Mouse (Mus musculus): ENCODE measurements around the gene Proser2. TPM values are rescaled to one million over a fixed set of nuclear protein-coding genes. Genes with fewer than 3 reads are reported as not detected.

Gene Proser2
- polyA plus RNA-seq, 1 experiment, result 1.0 TPM

GRCm38 (mm10) chr2:6080037-6080436, 50.0 kb downstream of the Proser2 start:
- no peaks in the 10 kb centered on the region for H3K27me3 ChIP-seq (ENCODE audit: control insufficient read depth, insufficient read depth, insufficient read length)
- no peak overlapping the region for H3ac ChIP-seq (ENCODE audit: control insufficient read depth, insufficient read length, low read depth)
- H3K4me3 ChIP-seq (ENCODE audit: insufficient read depth, poor library complexity, severe bottlenecking), result no peak overlapping the region
- TF ChIP-seq MAX (IDR thresholded peaks at IDR 0.05) (no peak), FOSL1 (IDR thresholded peaks at IDR 0.05; ENCODE audit: insufficient read depth, low read length, poor library complexity, severe bottlenecking) (no peak), MYOD1 (IDR thresholded peaks at IDR 0.05; ENCODE audit: control insufficient read depth, insufficient read length, low read depth) (no peak), MYOG (IDR thresholded peaks at IDR 0.05; ENCODE audit: control insufficient read depth, extremely low read depth, insufficient read length) (no peak), USF1 (IDR thresholded peaks at IDR 0.05; ENCODE audit: low read depth) (no peak), CEBPB (IDR thresholded peaks at IDR 0.05; ENCODE audit: low read depth) (no peak), CTCF (IDR thresholded peaks at IDR 0.05; ENCODE audit: control insufficient read depth, insufficient read depth, insufficient read length) (no peak)
- no peaks in the 10 kb centered on the region for H3K79me2 ChIP-seq (ENCODE audit: control insufficient read depth, insufficient read depth)
- H3K36me3 ChIP-seq (ENCODE audit: control insufficient read depth, insufficient read depth), result no peaks in the 10 kb centered on the region
- no peaks in the 10 kb centered on the region for H3K79me3 ChIP-seq (ENCODE audit: low read depth)

DNA sequence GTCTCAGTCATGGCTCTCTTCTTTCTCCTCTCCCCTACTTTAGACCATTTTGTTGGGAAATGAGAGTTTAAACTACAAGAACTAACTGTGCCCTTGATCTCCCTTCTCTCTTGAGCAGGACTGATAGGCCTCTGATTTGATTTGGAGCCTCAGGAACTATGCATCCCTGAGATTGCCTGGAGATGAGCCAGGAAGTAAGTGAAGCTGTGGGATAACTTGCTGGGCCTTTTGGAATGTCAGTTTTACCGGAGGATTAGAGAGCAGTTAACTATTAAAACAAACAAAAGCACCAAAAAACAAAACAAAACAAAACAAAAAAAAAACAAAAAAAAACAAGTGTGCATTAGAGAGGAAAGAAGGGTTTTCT, 54.5 kb downstream of the Proser2 start:
- Histone ChIP-seq H3ac (ENCODE audit: control insufficient read depth, insufficient read length, low read depth) (no peak overlapping the region), H3K27me3 (ENCODE audit: control insufficient read depth, insufficient read depth, insufficient read length) (no peaks in the 10 kb centered on the region), H3K4me3 (ENCODE audit: insufficient read depth, poor library complexity, severe bottlenecking) (no peak overlapping the region), H3K79me3 (ENCODE audit: low read depth) (no peaks in the 10 kb centered on the region), H3K79me2 (ENCODE audit: control insufficient read depth, insufficient read depth) (no peaks in the 10 kb centered on the region), H3K36me3 (ENCODE audit: control insufficient read depth, insufficient read depth) (no peaks in the 10 kb centered on the region)
- TF ChIP-seq MYOD1 (IDR thresholded peaks at IDR 0.05; ENCODE audit: control insufficient read depth, insufficient read length, low read depth) (no peak), CTCF (IDR thresholded peaks at IDR 0.05; ENCODE audit: control insufficient read depth, insufficient read depth, insufficient read length) (no peak), CEBPB (IDR thresholded peaks at IDR 0.05; ENCODE audit: low read depth) (no peak), USF1 (IDR thresholded peaks at IDR 0.05; ENCODE audit: low read depth) (no peak), MAX (IDR thresholded peaks at IDR 0.05) (no peak), FOSL1 (IDR thresholded peaks at IDR 0.05; ENCODE audit: insufficient read depth, low read length, poor library complexity, severe bottlenecking) (no peak), MYOG (IDR thresholded peaks at IDR 0.05; ENCODE audit: control insufficient read depth, extremely low read depth, insufficient read length) (no peak)

GRCm38 (mm10) chr2:6074891-6075529, 55.0 kb downstream of the Proser2 start:
- Histone ChIP-seq H3ac (ENCODE audit: control insufficient read depth, insufficient read length, low read depth) (no peak overlapping the region), H3K36me3 (ENCODE audit: control insufficient read depth, insufficient read depth) (no peaks in the 10 kb centered on the region), H3K79me2 (ENCODE audit: control insufficient read depth, insufficient read depth) (no peaks in the 10 kb centered on the region), H3K79me3 (ENCODE audit: low read depth) (no peaks in the 10 kb centered on the region), H3K27me3 (ENCODE audit: control insufficient read depth, insufficient read depth, insufficient read length) (no peaks in the 10 kb centered on the region), H3K4me3 (ENCODE audit: insufficient read depth, poor library complexity, severe bottlenecking) (no peak overlapping the region)
- TF ChIP-seq CEBPB (IDR thresholded peaks at IDR 0.05; ENCODE audit: low read depth), result peak; percentile 45
- TF ChIP-seq FOSL1 (IDR thresholded peaks at IDR 0.05; ENCODE audit: insufficient read depth, low read length, poor library complexity, severe bottlenecking), result no peak

DNA sequence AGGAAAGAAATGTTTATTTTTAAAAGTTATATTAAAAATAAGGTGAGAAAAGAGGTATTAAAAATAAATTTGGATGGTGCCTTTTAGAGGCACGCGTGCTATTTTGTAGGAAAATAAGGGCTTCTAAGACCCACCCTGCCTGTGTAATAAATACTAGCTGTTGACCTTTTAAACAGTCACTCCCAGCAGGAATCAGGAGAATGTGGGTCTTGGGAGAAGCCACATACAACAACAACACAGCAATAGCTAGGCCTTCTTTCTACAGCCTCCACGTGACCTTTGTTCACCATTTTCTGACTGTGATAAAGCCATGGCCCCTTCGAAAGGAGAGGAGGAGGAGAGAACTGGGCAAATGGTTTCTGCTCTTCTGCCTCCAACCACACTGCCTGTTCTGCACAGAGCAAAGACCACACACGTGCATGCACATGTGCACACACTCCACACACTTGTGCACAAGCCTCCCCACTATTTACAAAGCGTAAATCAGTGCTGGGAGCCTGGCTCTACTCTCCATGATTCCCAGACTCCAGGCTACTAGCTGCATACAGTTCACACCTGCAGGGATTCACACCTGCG, 57.2 kb downstream of the Proser2 start:
- Histone ChIP-seq H3K4me3 (ENCODE audit: insufficient read depth, poor library complexity, severe bottlenecking) (no peak overlapping the region), H3ac (ENCODE audit: control insufficient read depth, insufficient read length, low read depth) (no peak overlapping the region), H3K27me3 (ENCODE audit: control insufficient read depth, insufficient read depth, insufficient read length) (no peaks in the 10 kb centered on the region), H3K36me3 (ENCODE audit: control insufficient read depth, insufficient read depth) (no peaks in the 10 kb centered on the region), H3K79me3 (ENCODE audit: low read depth) (no peaks in the 10 kb centered on the region), H3K79me2 (ENCODE audit: control insufficient read depth, insufficient read depth) (no peaks in the 10 kb centered on the region)
- TF ChIP-seq MYOD1 (IDR thresholded peaks at IDR 0.05; ENCODE audit: control insufficient read depth, insufficient read length, low read depth), result no peak
- TF ChIP-seq MYOG (IDR thresholded peaks at IDR 0.05; ENCODE audit: control insufficient read depth, extremely low read depth, insufficient read length), result no peak
- TF ChIP-seq USF1 (IDR thresholded peaks at IDR 0.05; ENCODE audit: low read depth), result no peak
- no peak for TF ChIP-seq CTCF (IDR thresholded peaks at IDR 0.05; ENCODE audit: control insufficient read depth, insufficient read depth, insufficient read length)
- TF ChIP-seq MAX (IDR thresholded peaks at IDR 0.05), result no peak
- no peak for TF ChIP-seq CEBPB (IDR thresholded peaks at IDR 0.05; ENCODE audit: low read depth)
- no peak for TF ChIP-seq FOSL1 (IDR thresholded peaks at IDR 0.05; ENCODE audit: insufficient read depth, low read length, poor library complexity, severe bottlenecking)

DNA sequence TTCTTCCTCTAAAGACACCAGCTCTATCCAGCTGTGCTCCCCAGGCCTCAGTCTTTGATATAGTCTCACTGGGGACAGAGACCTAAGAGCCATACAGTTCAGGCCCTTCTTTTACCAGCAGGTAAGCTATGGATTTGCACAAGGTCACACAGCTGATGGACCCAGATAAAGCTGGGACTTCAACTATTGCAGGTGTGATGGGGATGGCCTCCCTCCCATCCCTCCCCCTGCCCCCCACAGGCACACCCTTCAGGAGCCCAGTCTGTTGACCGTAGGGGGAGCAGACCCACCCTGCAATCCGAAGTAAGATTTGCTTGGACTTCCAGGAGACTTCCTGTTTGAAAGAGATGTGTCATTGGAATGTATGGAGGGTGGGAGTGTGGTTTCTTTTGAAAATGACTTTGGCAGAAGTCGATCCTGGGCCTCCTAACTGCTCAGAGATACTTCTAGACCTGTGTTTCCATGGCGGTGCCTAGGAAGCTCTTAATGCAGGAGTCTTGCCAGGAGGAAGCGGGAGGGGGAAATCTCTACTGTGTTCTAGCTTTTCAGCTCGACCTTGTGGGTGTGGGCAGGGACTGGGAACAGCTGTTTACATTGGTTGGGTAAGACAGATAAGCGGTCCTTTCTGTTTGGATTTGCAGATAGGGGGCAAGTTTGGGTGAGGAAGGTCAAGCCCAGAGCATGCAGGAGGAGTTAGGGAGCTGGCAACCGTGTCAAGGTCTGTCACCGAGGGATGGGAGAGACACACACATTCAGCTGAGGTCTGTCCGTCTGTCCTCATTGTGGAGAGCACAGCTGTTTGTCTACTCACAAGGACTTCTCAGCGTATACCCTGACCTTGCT, 58.2 kb downstream of the Proser2 start:
- Histone ChIP-seq H3K4me3 (ENCODE audit: insufficient read depth, poor library complexity, severe bottlenecking) (no peak overlapping the region), H3K36me3 (ENCODE audit: control insufficient read depth, insufficient read depth) (no peaks in the 10 kb centered on the region), H3ac (ENCODE audit: control insufficient read depth, insufficient read length, low read depth) (no peak overlapping the region), H3K27me3 (ENCODE audit: control insufficient read depth, insufficient read depth, insufficient read length) (no peaks in the 10 kb centered on the region), H3K79me2 (ENCODE audit: control insufficient read depth, insufficient read depth) (no peaks in the 10 kb centered on the region), H3K79me3 (ENCODE audit: low read depth) (no peaks in the 10 kb centered on the region)
- no peak for TF ChIP-seq FOSL1 (IDR thresholded peaks at IDR 0.05; ENCODE audit: insufficient read depth, low read length, poor library complexity, severe bottlenecking)
- TF ChIP-seq USF1 (IDR thresholded peaks at IDR 0.05; ENCODE audit: low read depth), result no peak
- TF ChIP-seq MAX (IDR thresholded peaks at IDR 0.05), result no peak
- no peak for TF ChIP-seq CEBPB (IDR thresholded peaks at IDR 0.05; ENCODE audit: low read depth)
- no peak for TF ChIP-seq MYOG (IDR thresholded peaks at IDR 0.05; ENCODE audit: control insufficient read depth, extremely low read depth, insufficient read length)
- no peak for TF ChIP-seq CTCF (IDR thresholded peaks at IDR 0.05; ENCODE audit: control insufficient read depth, insufficient read depth, insufficient read length)

Measured in C2C12 (cell line).